Mouse (Mus musculus) lung, postnatal 25 days (tissue): ENCODE results near the gene Rhoj.
"Not testable (repeated sequence)": the region's sequence is repeated elsewhere in the genome, so short reads cannot be mapped to it uniquely, and the experiment has no call there.

Experiments used
- DNase-seq: peaks from one replicate; pipeline ENCODE4 v3.0.0; 2022; ENCODE audit warnings: low spot score

Rhoj gene

GRCm38 (mm10) chr12:75349537-75349936, 41.4 kb downstream of the Rhoj start:
- not testable (repeated sequence) for DNase-seq

- no peak for DNase-seq
Observed at GRCm38 (mm10) chr12:75350750-75351149, 42.6 kb downstream of the Rhoj start.

GRCm38 (mm10) chr12:75351846-75352245, 43.7 kb downstream of the Rhoj start:
- no peak for DNase-seq

- DNase-seq: peak; percentile 51
Observed at GRCm38 (mm10) chr12:75352410-75352809, 44.3 kb downstream of the Rhoj start.

GRCm38 (mm10) chr12:75354354-75354753, 46.2 kb downstream of the Rhoj start:
- DNase-seq: peak; percentile 30

GRCm38 (mm10) chr12:75357781-75358180, 49.7 kb downstream of the Rhoj start:
- DNase-seq: no peak

- DNase-seq: peak; percentile 44
Observed at GRCm38 (mm10) chr12:75358714-75359113, 50.6 kb downstream of the Rhoj start.

GRCm38 (mm10) chr12:75359500-75359899, 51.4 kb downstream of the Rhoj start:
- DNase-seq: no peak

GRCm38 (mm10) chr12:75359921-75360482, 51.9 kb downstream of the Rhoj start:
- no peak for DNase-seq

GRCm38 (mm10) chr12:75362456-75362855, 54.3 kb downstream of the Rhoj start:
- no peak for DNase-seq

GRCm38 (mm10) chr12:75364416-75364815, 56.3 kb downstream of the Rhoj start:
- DNase-seq: no peak

GRCm38 (mm10) chr12:75365621-75366124, 57.6 kb downstream of the Rhoj start:
- DNase-seq: no peak

- no peak for DNase-seq
Observed at GRCm38 (mm10) chr12:75367371-75367770, 59.2 kb downstream of the Rhoj start.

- DNase-seq: no peak
Observed at GRCm38 (mm10) chr12:75368527-75368926, 60.4 kb downstream of the Rhoj start.

- DNase-seq: peak; percentile 59
Observed at GRCm38 (mm10) chr12:75369418-75369851, 61.3 kb downstream of the Rhoj start.

GRCm38 (mm10) chr12:75374437-75374836, 66.3 kb downstream of the Rhoj start:
- no peak for DNase-seq

GRCm38 (mm10) chr12:75375060-75375459, 66.9 kb downstream of the Rhoj start:
- no peak for DNase-seq

- no peak for DNase-seq
Observed at GRCm38 (mm10) chr12:75376126-75376525, 68.0 kb downstream of the Rhoj start.

- no peak for DNase-seq
Observed at GRCm38 (mm10) chr12:75386731-75387130, 78.6 kb downstream of the Rhoj start.

GRCm38 (mm10) chr12:75387156-75387555, 79.0 kb downstream of the Rhoj start:
- no peak for DNase-seq

- no peak for DNase-seq
Observed at GRCm38 (mm10) chr12:75387846-75388245, 79.7 kb downstream of the Rhoj start.

- no peak for DNase-seq
Observed at GRCm38 (mm10) chr12:75388521-75388920, 80.4 kb downstream of the Rhoj start.

- DNase-seq: peak; percentile 36
Observed at GRCm38 (mm10) chr12:75389308-75390135, 81.4 kb downstream of the Rhoj start.
